Mouse (Mus musculus) limb, embryonic 11.5 days (tissue): ENCODE measurements around the gene Prdm1. TPM values are rescaled to one million over a fixed set of nuclear protein-coding genes. Genes with fewer than 3 reads are reported as not detected.

ENCODE experiments used
- ATAC-seq: fragments of 200-750 bp; cut with Nextera tagmentation; 2 replicates; pipeline ENCODE4 v1.8.0; 2017; ENCODE audit warnings: low read depth; ENCODE audit not compliant: insufficient number of reproducible peaks, low FRiP score, low TSS enrichment
- DNase-seq: peaks from one replicate; pipeline ENCODE4 v3.0.0-alpha.2; 2015; ENCODE audit warnings: low spot score
- H3K27ac ChIP-seq: fragments of 300-500 bp; sonication (generic); replicated peaks from 2 replicates; pipeline ENCODE4 v1.5.1; 2014; ENCODE audit warnings: low read depth, mild to moderate bottlenecking, low read length
- H3K27me3 ChIP-seq: fragments of 300-500 bp; sonication (generic); 2 replicates; pipeline ENCODE4 v1.6.1; 2014; ENCODE audit warnings: mild to moderate bottlenecking, low read length, mixed read lengths; ENCODE audit not compliant: control insufficient read depth, insufficient read depth
- H3K36me3 ChIP-seq: fragments of 300-500 bp; sonication (generic); 2 replicates; pipeline ENCODE4 v1.6.1; 2014; ENCODE audit warnings: mild to moderate bottlenecking, low read length, moderate library complexity, mixed read lengths; ENCODE audit not compliant: control insufficient read depth, insufficient read depth
- H3K4me1 ChIP-seq: fragments of 300-500 bp; sonication (generic); 2 replicates; pipeline ENCODE4 v1.6.1; 2014; ENCODE audit warnings: low read length, mixed read lengths; ENCODE audit not compliant: control insufficient read depth, insufficient read depth
- H3K4me2 ChIP-seq: fragments of 300-500 bp; sonication (generic); 2 replicates; pipeline ENCODE4 v1.6.1; 2014; ENCODE audit warnings: low read depth, mild to moderate bottlenecking, moderate library complexity; ENCODE audit not compliant: severe bottlenecking
- H3K4me3 ChIP-seq: fragments of 300-500 bp; sonication (generic); 2 replicates; pipeline ENCODE4 v1.5.1; 2014; ENCODE audit warnings: low read depth, low read length
- H3K9ac ChIP-seq: fragments of 300-500 bp; sonication (generic); 2 replicates; pipeline ENCODE4 v1.6.1; 2014; ENCODE audit warnings: mild to moderate bottlenecking, low read length
- H3K9me3 ChIP-seq: fragments of 300-500 bp; sonication (generic); 2 replicates; pipeline ENCODE4 v1.6.1; 2016; ENCODE audit warnings: low read length; ENCODE audit not compliant: control insufficient read depth
- WGBS: fragments of 180-500 bp; shearing (Covaris S2); extraction: QIAGEN DNeasy Blood & Tissue Kit; methylation state at CpG from one replicate; pipeline ENCODE4 v1.1.7; 2014; 5-methylcytosine and 5-hydroxymethylcytosine counted together
- polyA plus RNA-seq: library from polyadenylated mRNA; unstranded; fragments of >200 nt; fragmentation: Nextera tagmentation; extraction: Ambion mirVana; gene quantifications from 2 replicates; pipeline ENCODE4 v1.2.1, GENCODE M21; 2014

The Prdm1 gene
- polyA plus RNA-seq, 1 experiment from 2014 or later: 3.6 TPM

DNA sequence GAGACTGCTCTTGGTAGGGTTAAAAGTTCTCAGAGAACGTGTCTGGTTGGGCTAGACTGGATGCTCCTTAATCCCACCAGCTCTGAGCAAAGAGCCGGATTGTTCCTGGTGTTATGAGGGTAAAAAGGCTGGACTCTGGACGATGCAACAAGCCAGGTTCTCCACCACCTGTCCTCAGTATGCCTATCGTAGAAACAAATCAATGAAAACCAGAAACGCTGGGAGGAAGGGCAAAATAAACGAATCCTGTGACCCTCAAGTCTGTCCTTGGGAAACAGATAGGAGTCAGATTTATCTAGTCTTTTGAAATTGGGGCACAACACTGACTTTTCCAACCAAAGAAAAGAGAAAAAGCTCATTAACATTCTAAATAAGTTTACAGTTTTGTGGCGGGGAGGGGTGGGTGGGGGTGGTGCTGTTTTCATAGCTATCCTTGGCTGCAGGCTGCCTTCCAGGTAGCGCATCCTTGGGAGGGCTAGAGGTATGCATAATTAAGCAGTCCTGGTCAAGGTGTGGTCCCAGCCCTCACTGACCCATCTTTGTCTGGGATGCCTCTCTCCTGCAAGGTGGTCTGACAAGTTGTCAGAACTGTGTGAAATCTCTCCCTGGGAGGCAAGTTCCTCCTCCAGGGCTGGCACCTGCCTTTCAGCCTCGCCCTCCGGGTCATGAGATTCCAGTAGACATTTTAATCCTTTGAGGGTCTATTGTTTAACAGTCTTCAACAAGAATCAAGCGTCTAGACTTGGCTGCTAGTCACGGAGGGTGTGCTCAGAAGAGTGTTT lies 136.6 kb downstream of the Prdm1 start:
- no peaks in the 10 kb centered on the region for H3K9me3 ChIP-seq
- no peak overlapping the region for H3K4me3 ChIP-seq
- H3K27ac ChIP-seq: no peak overlapping the region
- no peak overlapping the region for H3K4me2 ChIP-seq
- DNase-seq (no peak), ATAC-seq (no peak)
- H3K27me3 ChIP-seq: no peaks in the 10 kb centered on the region
- 40% methylated on average over 12 of the region's 12 CpGs for WGBS
- H3K4me1 ChIP-seq: no peaks in the 10 kb centered on the region
- H3K36me3 ChIP-seq: no peaks in the 10 kb centered on the region
- no peak overlapping the region for H3K9ac ChIP-seq

DNA sequence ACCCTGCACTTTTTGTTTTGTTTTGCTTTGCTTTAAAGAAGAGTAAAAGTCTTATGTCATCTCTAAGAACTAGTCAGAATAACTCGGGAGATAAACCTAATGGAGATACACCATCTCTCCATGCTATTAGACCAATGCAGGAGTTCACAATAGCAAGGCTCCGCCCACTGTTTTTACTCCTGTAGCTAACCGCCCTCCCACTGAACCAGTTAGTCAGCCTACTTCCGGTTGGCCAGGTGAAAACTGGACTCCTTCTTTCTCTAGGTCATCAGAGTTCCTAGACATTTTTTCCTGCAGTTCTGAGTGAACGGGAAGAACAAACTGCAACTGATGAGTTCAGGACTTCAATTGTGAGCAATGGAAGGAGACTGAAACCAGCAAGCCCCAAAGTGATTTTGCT lies 138.0 kb downstream of the Prdm1 start:
- no peaks in the 10 kb centered on the region for H3K36me3 ChIP-seq
- H3K9ac ChIP-seq: no peak overlapping the region
- no peaks in the 10 kb centered on the region for H3K9me3 ChIP-seq
- no peak overlapping the region for H3K4me3 ChIP-seq
- no peaks in the 10 kb centered on the region for H3K27me3 ChIP-seq
- 80% methylated on average over 5 of the region's 5 CpGs for WGBS
- H3K4me2 ChIP-seq: no peak overlapping the region
- H3K4me1 ChIP-seq: no peaks in the 10 kb centered on the region
- ATAC-seq: no peak
- no peak overlapping the region for H3K27ac ChIP-seq
- DNase-seq: no peak

DNA sequence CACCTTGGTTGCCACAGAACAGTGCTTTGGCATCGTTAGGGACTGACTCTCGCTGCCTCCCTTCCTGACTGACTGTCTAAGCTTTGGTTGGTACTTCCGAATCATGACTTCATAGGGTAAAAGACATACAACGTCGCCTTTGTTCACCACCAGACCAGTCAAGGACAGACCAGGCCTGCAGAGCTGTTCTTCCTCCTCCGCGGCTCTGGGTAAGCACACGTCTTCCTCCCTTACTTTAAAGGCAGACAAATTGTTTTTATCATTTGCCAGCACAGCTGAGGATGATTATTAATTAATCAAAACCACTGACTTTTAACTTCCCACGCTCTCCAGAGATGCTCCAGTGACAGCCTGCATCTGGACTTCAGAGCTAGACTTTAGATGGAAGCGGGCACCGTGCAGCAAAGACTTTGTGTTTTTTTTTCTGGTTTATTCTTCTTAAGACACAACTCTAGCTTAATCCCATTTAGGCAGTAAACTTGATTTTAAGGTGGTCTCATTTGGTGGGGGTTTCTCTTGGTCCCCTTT lies 139.5 kb downstream of the Prdm1 start:
- DNase-seq (no peak), ATAC-seq (no peak)
- WGBS: 76% methylated on average over 11 of the region's 11 CpGs
- Histone ChIP-seq H3K4me2 (no peak overlapping the region), H3K9ac (no peak overlapping the region), H3K36me3 (no peaks in the 10 kb centered on the region), H3K4me1 (no peaks in the 10 kb centered on the region), H3K27me3 (no peaks in the 10 kb centered on the region), H3K27ac (no peak overlapping the region), H3K9me3 (no peaks in the 10 kb centered on the region), H3K4me3 (no peak overlapping the region)
